Mouse (Mus musculus): Measurements from ENCODE around the gene Paqr8.

- TF ChIP-seq CTCF (IDR thresholded peaks at IDR 0.05; ENCODE audit: low read depth) (no peak), EP300 (optimal IDR thresholded peaks at IDR 0.05) (no peak)
These were observed 90.1 kb downstream of the Paqr8 start for GRCm38 (mm10) chr1:20980553-20980952.

Data from stomach, postnatal 0 days (tissue).